Mouse (Mus musculus): ENCODE data around the gene Gnat3. TPM values are rescaled to one million over a fixed set of nuclear protein-coding genes. Genes with fewer than 3 reads are reported as not detected.

Gene Gnat3
- polyA plus RNA-seq, 1 experiment from 2014 or later: 0.78 TPM

- ATAC-seq (ENCODE audit: low FRiP score, low read depth): no peak
- H3K27ac ChIP-seq (replicated peaks): no peak overlapping the region
- H3K9me3 ChIP-seq: no peaks in the 10 kb centered on the region
- H3K27me3 ChIP-seq: no peaks in the 10 kb centered on the region
- 90% methylated on average over 5 of the region's 5 CpGs for WGBS
- H3K4me3 ChIP-seq: no peak overlapping the region
- H3K4me2 ChIP-seq (replicated peaks): no peak overlapping the region
- H3K36me3 ChIP-seq: no peaks in the 10 kb centered on the region
- no peaks in the 10 kb centered on the region for H3K4me1 ChIP-seq
- no peak overlapping the region for H3K9ac ChIP-seq (replicated peaks)
Measured at GRCm38 (mm10) chr5:17980501-17981121, 18.3 kb downstream of the Gnat3 start.

- no peak for ATAC-seq (ENCODE audit: low FRiP score, low read depth)
- Histone ChIP-seq H3K9ac (replicated peaks) (no peak overlapping the region), H3K27me3 (no peaks in the 10 kb centered on the region), H3K4me1 (no peaks in the 10 kb centered on the region), H3K27ac (replicated peaks) (no peak overlapping the region), H3K36me3 (no peaks in the 10 kb centered on the region), H3K9me3 (no peaks in the 10 kb centered on the region), H3K4me3 (no peak overlapping the region), H3K4me2 (replicated peaks) (no peak overlapping the region)
- 80% methylated on average over 4 of the region's 4 CpGs for WGBS
Measured at GRCm38 (mm10) chr5:17982770-17983169, 20.4 kb downstream of the Gnat3 start.

GRCm38 (mm10) chr5:17984522-17984921, 22.2 kb downstream of the Gnat3 start:
- H3K9me3 ChIP-seq: no peaks in the 10 kb centered on the region
- H3K9ac ChIP-seq (replicated peaks): no peak overlapping the region
- no peak overlapping the region for H3K4me2 ChIP-seq (replicated peaks)
- H3K27ac ChIP-seq (replicated peaks): no peak overlapping the region
- H3K36me3 ChIP-seq: no peaks in the 10 kb centered on the region
- ATAC-seq (ENCODE audit: low FRiP score, low read depth): no peak
- H3K27me3 ChIP-seq: no peaks in the 10 kb centered on the region
- H3K4me3 ChIP-seq: no peak overlapping the region
- 83% methylated on average over 3 of the region's 3 CpGs for WGBS
- no peaks in the 10 kb centered on the region for H3K4me1 ChIP-seq

GRCm38 (mm10) chr5:17986611-17987010, 24.3 kb downstream of the Gnat3 start:
- Histone ChIP-seq H3K27me3 (no peaks in the 10 kb centered on the region), H3K36me3 (no peaks in the 10 kb centered on the region), H3K4me1 (no peaks in the 10 kb centered on the region), H3K4me3 (no peak overlapping the region), H3K9ac (replicated peaks) (no peak overlapping the region), H3K9me3 (no peaks in the 10 kb centered on the region), H3K27ac (replicated peaks) (no peak overlapping the region), H3K4me2 (replicated peaks) (no peak overlapping the region)
- ATAC-seq (ENCODE audit: low FRiP score, low read depth): peak; percentile 60; the same call in 1 of the 2 replicates
- 55% methylated on average over 3 of the region's 3 CpGs for WGBS

GRCm38 (mm10) chr5:17990618-17991017, 28.3 kb downstream of the Gnat3 start:
- no peak overlapping the region for H3K27ac ChIP-seq (replicated peaks)
- H3K36me3 ChIP-seq: no peaks in the 10 kb centered on the region
- H3K9me3 ChIP-seq: no peaks in the 10 kb centered on the region
- no peak overlapping the region for H3K4me3 ChIP-seq
- no peak for ATAC-seq (ENCODE audit: low FRiP score, low read depth)
- no peaks in the 10 kb centered on the region for H3K4me1 ChIP-seq
- no peak overlapping the region for H3K4me2 ChIP-seq (replicated peaks)
- no peaks in the 10 kb centered on the region for H3K27me3 ChIP-seq
- H3K9ac ChIP-seq (replicated peaks): no peak overlapping the region
- 89% methylated on average over 6 of the region's 6 CpGs for WGBS

- ATAC-seq (ENCODE audit: low FRiP score, low read depth): no peak
- WGBS: 73% methylated on average over 2 of the region's 2 CpGs
- H3K4me3 ChIP-seq: no peak overlapping the region
- no peak overlapping the region for H3K9ac ChIP-seq (replicated peaks)
- H3K27ac ChIP-seq (replicated peaks): no peak overlapping the region
- H3K27me3 ChIP-seq: no peaks in the 10 kb centered on the region
- no peaks in the 10 kb centered on the region for H3K4me1 ChIP-seq
- no peaks in the 10 kb centered on the region for H3K36me3 ChIP-seq
- no peak overlapping the region for H3K4me2 ChIP-seq (replicated peaks)
- no peaks in the 10 kb centered on the region for H3K9me3 ChIP-seq
Measured at GRCm38 (mm10) chr5:17999570-17999969, 37.2 kb downstream of the Gnat3 start.

- ATAC-seq (ENCODE audit: low FRiP score, low read depth): no peak
- no peaks in the 10 kb centered on the region for H3K27me3 ChIP-seq
- H3K4me2 ChIP-seq (replicated peaks): no peak overlapping the region
- no peak overlapping the region for H3K27ac ChIP-seq (replicated peaks)
- H3K9ac ChIP-seq (replicated peaks): no peak overlapping the region
- H3K4me1 ChIP-seq: no peaks in the 10 kb centered on the region
- 65% methylated on average over 6 of the region's 6 CpGs for WGBS
- H3K4me3 ChIP-seq: no peak overlapping the region
- no peaks in the 10 kb centered on the region for H3K9me3 ChIP-seq
- no peaks in the 10 kb centered on the region for H3K36me3 ChIP-seq
Measured at GRCm38 (mm10) chr5:18000185-18000584, 37.8 kb downstream of the Gnat3 start.

- Histone ChIP-seq H3K4me1 (no peaks in the 10 kb centered on the region), H3K4me3 (no peak overlapping the region), H3K4me2 (replicated peaks) (no peak overlapping the region), H3K9ac (replicated peaks) (no peak overlapping the region), H3K36me3 (no peaks in the 10 kb centered on the region), H3K27ac (replicated peaks) (no peak overlapping the region), H3K27me3 (no peaks in the 10 kb centered on the region), H3K9me3 (no peaks in the 10 kb centered on the region)
- no peak for ATAC-seq (ENCODE audit: low FRiP score, low read depth)
- WGBS: 26% methylated on average over 4 of the region's 4 CpGs
Measured at GRCm38 (mm10) chr5:18001646-18002045, 39.3 kb downstream of the Gnat3 start.

GRCm38 (mm10) chr5:18003675-18004074, 41.3 kb downstream of the Gnat3 start:
- H3K4me1 ChIP-seq: no peaks in the 10 kb centered on the region
- no peak overlapping the region for H3K4me3 ChIP-seq
- H3K36me3 ChIP-seq: no peaks in the 10 kb centered on the region
- WGBS: 94% methylated on average over 6 of the region's 6 CpGs
- H3K9ac ChIP-seq (replicated peaks): no peak overlapping the region
- no peaks in the 10 kb centered on the region for H3K9me3 ChIP-seq
- no peaks in the 10 kb centered on the region for H3K27me3 ChIP-seq
- H3K4me2 ChIP-seq (replicated peaks): no peak overlapping the region
- no peak overlapping the region for H3K27ac ChIP-seq (replicated peaks)
- ATAC-seq (ENCODE audit: low FRiP score, low read depth): no peak

- WGBS: 46% methylated on average over 3 of the region's 3 CpGs
- H3K9ac ChIP-seq (replicated peaks): no peak overlapping the region
- H3K36me3 ChIP-seq: no peaks in the 10 kb centered on the region
- no peak overlapping the region for H3K4me3 ChIP-seq
- no peak overlapping the region for H3K4me2 ChIP-seq (replicated peaks)
- no peak overlapping the region for H3K27ac ChIP-seq (replicated peaks)
- no peaks in the 10 kb centered on the region for H3K27me3 ChIP-seq
- no peaks in the 10 kb centered on the region for H3K4me1 ChIP-seq
- H3K9me3 ChIP-seq: no peaks in the 10 kb centered on the region
- peak; percentile 73 for ATAC-seq (ENCODE audit: low FRiP score, low read depth)
Measured at GRCm38 (mm10) chr5:18004824-18005611, 42.7 kb downstream of the Gnat3 start.

- ATAC-seq (ENCODE audit: low FRiP score, low read depth): no peak
- H3K4me1 ChIP-seq: no peaks in the 10 kb centered on the region
- H3K27ac ChIP-seq (replicated peaks): no peak overlapping the region
- WGBS: 95% methylated on average over 2 of the region's 2 CpGs
- H3K36me3 ChIP-seq: no peaks in the 10 kb centered on the region
- H3K4me2 ChIP-seq (replicated peaks): no peak overlapping the region
- no peak overlapping the region for H3K9ac ChIP-seq (replicated peaks)
- no peak overlapping the region for H3K4me3 ChIP-seq
- no peaks in the 10 kb centered on the region for H3K27me3 ChIP-seq
- no peaks in the 10 kb centered on the region for H3K9me3 ChIP-seq
Measured at GRCm38 (mm10) chr5:18006157-18006556, 43.8 kb downstream of the Gnat3 start.

- no peak for ATAC-seq (ENCODE audit: low FRiP score, low read depth)
- no peak overlapping the region for H3K4me3 ChIP-seq
- H3K9me3 ChIP-seq: no peaks in the 10 kb centered on the region
- H3K36me3 ChIP-seq: no peaks in the 10 kb centered on the region
- no peak overlapping the region for H3K4me2 ChIP-seq (replicated peaks)
- no peaks in the 10 kb centered on the region for H3K27me3 ChIP-seq
- H3K4me1 ChIP-seq: no peaks in the 10 kb centered on the region
- no peak overlapping the region for H3K9ac ChIP-seq (replicated peaks)
- no peak overlapping the region for H3K27ac ChIP-seq (replicated peaks)
Measured at GRCm38 (mm10) chr5:18007067-18007466, 44.7 kb downstream of the Gnat3 start.

Data from midbrain, embryonic 12.5 days (tissue).